Mouse (Mus musculus) embryo, embryonic 10 days (tissue): ENCODE measurements at regions not wholly inside any gene's neighbourhood (a gene's known extent, or its start where the extent isn't known, plus 50 kb on each side); places are given as distances from the start of the nearest gene placed in this dataset.

Experiments
- DNase-seq: peaks from one replicate; pipeline ENCODE4 v3.0.0-alpha.2; 2015; ENCODE audit warnings: low spot score

GRCm38 (mm10) chr10:66802691-66803090 lies 293.2 kb upstream of the Jmjd1c start:
- no peak for DNase-seq

DNA sequence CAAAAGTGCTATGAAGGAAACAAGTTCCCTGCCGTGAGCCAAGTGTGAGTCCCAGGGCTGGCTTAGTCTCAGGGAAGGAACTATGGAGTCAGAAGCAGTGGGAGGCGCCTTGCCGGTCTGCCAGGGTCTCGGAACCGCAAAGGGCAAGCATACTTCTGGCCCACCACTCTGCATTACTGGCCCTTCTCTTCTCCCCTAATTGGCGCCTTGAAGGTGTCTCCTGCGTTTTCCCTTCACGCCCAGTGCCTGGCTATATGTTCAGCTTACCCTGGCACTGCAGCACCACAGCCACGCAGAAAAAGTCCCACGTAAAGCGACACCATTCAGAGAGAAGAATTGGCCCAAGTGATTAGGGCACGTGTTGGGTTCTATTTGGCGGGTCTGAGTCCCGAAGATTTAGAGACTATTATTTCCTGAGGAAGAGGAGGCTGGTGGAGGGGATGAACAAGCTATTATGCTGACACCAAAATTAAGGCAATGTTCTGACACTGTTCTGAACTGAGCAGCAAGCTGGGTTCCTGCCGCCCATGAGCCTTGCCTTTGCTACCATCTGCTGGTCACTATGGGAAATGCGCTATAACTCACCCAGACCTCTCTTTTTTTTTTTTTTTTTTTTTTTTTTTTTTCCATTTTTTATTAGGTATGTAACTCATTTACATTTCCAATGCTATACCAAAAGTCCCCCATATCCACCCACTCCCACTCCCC lies 288.5 kb upstream of the Jmjd1c start:
- DNase-seq: peak; percentile 74

- no peak for DNase-seq
Measured at GRCm38 (mm10) chr10:66812515-66813260, 283.2 kb upstream of the Jmjd1c start.

DNA sequence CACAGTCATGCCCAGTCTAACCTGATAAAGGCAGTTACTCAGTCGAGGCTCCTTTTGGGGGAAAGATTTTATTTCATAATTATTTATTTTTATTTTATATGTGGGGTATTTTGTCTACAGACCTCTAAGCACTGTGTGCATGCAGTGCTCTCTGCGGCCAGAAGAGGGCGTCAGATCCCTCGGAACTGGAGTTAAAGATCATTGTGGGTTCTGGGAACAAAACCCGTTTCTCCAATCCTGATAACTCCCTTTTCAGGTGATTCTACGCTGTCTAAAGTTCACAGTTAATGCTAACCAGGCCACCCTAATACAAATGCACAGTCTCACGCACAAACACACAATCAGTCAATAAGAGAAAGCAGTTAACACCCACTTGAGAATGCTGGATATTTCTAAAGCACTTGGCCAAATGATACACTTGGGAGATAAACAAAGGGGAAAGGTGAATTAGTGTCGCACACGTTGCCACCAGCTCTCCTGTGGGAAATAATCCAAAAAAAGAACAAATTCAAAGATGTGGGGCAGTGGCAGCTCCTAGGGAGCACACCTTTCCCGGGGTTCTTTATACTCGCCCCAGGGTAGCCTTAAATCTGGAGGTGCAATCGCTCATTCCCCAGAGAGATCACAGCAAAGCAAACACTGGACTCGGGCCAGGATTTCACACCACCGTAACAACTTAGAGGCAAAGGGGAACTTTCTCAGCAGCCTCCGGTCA lies 281.9 kb upstream of the Jmjd1c start:
- peak; percentile 39 for DNase-seq

- peak; percentile 88 for DNase-seq
Measured at GRCm38 (mm10) chr10:66814565-66815201, 281.2 kb upstream of the Jmjd1c start.

- DNase-seq: no peak
Measured at GRCm38 (mm10) chr10:66815951-66816350, 280.0 kb upstream of the Jmjd1c start.

DNA sequence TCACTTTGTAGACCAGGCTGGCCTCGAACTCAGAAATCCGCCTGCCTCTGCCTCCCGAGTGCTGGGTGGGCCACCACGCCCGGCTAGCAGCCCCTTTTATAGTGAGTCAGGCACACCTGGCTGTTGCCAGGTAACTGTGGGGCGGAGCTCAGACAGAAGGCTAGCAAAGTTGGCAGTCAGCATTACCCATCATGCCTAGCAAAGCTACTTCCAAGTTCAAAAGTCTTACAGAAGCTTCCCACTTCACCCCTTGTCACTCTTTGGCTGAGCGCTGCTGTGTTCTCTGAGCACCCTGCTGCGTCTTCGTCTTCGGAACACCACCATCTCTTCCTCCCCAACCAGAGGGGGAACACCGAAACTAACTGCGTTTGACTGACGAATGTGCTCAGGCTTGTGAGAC lies 279.1 kb upstream of the Jmjd1c start:
- DNase-seq: no peak

GRCm38 (mm10) chr10:66817876-66818275 lies 278.0 kb upstream of the Jmjd1c start:
- DNase-seq: no peak

GRCm38 (mm10) chr10:66819517-66819916 lies 276.4 kb upstream of the Jmjd1c start:
- DNase-seq: no peak

DNA sequence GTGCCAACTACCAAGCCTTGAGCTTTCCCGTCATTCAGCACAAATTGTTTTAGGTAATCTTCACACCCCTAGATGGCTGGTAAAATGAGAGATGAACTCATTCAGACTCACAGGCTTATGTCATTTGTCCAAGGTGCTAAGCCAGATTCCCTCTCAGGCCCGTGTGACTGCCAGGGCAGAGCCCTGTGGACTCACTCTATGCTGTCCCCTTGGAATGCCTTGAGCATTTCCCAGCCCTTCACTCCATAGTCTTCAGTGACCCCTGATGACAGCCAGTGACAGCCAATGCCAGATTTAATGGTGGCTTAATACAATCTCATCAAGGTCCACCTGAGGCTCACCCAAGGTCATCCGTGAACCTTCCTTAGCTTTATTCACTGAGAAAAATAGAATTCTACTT lies 270.2 kb upstream of the Jmjd1c start:
- DNase-seq: no peak

GRCm38 (mm10) chr10:66826327-66826726 lies 269.6 kb upstream of the Jmjd1c start:
- DNase-seq: no peak

DNA sequence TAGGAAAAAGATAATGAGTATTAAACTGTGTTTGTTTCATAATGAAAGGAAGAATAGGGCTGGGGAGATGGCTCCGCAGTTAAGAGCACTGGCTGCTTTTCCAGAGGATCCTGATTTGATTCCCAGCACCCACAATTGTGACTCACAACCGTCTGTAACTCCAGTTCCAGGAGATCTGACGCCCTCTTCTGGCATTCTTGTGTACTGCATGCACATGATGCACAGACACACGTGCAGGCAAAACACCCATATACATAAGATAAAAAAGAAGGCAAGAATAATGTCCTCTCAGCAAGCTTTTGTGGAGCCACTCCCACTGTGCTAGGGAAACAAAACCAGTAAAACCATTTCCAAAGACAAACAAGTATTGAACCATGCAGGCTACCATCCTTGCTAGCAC lies 261.0 kb upstream of the Jmjd1c start:
- DNase-seq: no peak

GRCm38 (mm10) chr10:66839058-66839457 lies 256.9 kb upstream of the Jmjd1c start:
- DNase-seq: peak; percentile 25

GRCm38 (mm10) chr10:66843258-66843657 lies 252.7 kb upstream of the Jmjd1c start:
- DNase-seq: no peak

DNA sequence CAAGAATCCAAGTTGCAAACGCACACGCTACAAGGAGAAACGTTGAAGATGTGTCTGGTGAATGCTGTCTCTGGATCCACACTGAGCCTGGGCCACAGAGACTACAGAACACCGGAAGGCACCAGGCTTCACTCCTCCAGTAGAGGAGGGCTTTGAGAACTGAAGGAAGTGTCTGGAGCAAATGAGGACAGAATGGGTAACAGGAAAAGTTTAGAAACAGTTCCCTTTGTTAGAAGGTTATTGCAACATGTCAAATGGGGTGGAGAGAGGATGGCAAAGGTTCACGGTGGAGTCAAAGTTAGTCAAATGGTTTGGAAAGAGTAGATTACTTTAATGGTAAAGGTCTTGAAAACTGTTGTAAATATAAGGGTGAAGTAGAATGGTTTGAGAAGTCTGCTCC lies 247.1 kb upstream of the Jmjd1c start:
- DNase-seq: no peak

DNA sequence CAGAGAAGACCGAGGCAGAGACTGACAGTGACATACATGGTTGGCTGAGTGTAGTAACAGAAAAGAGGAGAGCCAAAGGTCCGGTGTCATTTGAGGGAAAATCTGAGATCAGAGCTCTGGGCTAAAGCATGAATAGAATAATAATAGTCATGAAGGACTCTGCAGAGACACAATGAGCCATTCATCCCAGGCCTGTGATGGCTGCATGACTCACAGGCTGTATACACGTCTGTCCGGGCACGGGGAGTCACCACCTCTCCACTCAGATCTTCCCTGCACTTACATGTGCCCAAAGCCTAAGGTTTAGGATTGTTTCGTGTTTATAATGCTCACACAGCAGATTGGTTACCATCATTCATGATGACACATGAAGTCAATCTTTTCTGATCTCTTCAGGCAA lies 246.2 kb upstream of the Jmjd1c start:
- DNase-seq: no peak

DNA sequence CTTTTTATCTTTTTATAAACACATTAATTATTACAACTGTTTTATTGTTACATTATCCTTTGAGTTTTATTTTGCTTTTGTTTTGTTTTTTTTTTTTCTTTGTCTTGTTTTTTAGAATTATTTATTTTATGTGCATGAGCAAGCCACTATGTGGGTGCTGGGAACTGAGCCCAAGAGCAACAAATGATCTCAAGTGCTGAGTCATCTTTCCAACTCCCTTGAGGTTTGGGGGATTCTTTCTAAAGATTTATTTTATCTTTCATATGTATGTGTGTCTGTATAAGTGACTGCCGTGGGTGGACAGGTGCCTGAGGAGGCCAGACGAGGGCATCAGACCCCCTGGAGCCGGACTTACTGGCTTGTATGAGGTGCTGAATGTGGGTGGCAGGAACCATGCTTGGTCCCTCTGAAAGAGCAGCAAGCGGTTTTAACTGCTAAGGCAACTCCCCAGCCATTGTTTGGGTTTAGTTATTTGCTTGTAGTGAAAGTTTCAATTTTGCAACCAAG lies 244.9 kb upstream of the Jmjd1c start:
- no peak for DNase-seq

GRCm38 (mm10) chr10:66851841-66852240 lies 244.1 kb upstream of the Jmjd1c start:
- DNase-seq: no peak

DNA sequence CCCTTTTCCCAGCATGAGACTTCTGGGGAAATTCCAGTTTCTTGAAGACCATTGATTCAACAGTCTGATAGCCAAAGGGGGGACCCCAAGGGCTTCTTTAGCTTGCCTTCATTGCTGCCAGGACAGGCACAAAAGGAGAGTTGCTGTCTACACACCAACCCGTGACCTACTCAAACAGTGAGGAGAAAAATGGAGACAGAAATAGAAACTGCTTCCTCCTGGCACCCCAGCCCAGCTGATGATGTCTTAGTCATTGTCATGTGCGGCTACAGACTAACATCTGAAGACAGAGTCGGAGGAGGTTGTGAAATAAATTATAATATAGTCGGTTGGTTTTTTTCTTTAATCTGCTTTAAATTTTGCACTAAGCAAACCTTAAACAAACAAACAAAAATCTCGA lies 243.2 kb upstream of the Jmjd1c start:
- no peak for DNase-seq

- peak; percentile 88 for DNase-seq
Measured at GRCm38 (mm10) chr10:66853258-66853657, 242.7 kb upstream of the Jmjd1c start.

DNA sequence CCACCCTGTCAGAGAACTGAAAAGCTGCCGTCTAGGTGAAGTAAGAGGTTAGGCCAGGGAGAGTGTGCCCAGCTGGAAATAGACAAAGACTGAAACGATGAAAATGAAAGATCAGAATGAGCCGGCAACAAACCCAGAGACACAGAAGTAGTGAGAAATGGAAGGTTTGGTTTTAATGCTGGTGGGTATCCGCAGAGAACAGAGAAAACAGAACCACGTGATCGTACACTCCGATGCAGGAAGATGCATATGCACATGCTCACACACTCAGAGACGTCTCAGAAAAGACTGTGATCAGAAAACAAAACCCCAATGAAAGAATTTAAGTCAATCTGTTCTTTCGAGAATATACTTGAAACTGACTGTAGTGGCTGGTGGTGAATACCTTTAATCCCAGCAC lies 241.0 kb upstream of the Jmjd1c start:
- DNase-seq: no peak

GRCm38 (mm10) chr10:66857330-66857729 lies 238.6 kb upstream of the Jmjd1c start:
- no peak for DNase-seq
